Mouse (Mus musculus) MEL (cell line): ENCODE data around the gene Cltb. TPM values are rescaled to one million over a fixed set of nuclear protein-coding genes. Genes with fewer than 3 reads are reported as not detected.

Experiments
- DNase-seq: peaks from one replicate; pipeline ENCODE4 v3.0.0; 2011; ENCODE audit warnings: low read depth, low spot score
- H3K27ac ChIP-seq: 2 replicates; pipeline ENCODE4 v1.5.1; 2012; ENCODE audit warnings: low read depth, mild to moderate bottlenecking, control low read depth, low read length, moderate library complexity; ENCODE audit not compliant: control insufficient read depth
- H3K27me3 ChIP-seq, 2 experiments: fragments of 150-350 bp in 1 of 2; sonication (generic) in 1 of 2; 2 replicates each; pipeline ENCODE4 v1.6.1; 2012; ENCODE audit warnings: low read length in 2 of 2, mild to moderate bottlenecking in 2 of 2, improper control_type of control experiment in 1 of 2, moderate library complexity in 1 of 2; ENCODE audit not compliant: insufficient read depth in 2 of 2, control insufficient read depth in 1 of 2
- H3K36me3 ChIP-seq, 2 experiments: 2 replicates each; pipeline ENCODE4 v1.6.1; 2012 to 2014; ENCODE audit warnings: low read length in 2 of 2, improper control_type of control experiment in 1 of 2, inconsistent platforms in 1 of 2, mild to moderate bottlenecking in 1 of 2; ENCODE audit not compliant: insufficient read depth in 2 of 2, control insufficient read depth in 1 of 2
- H3K4me1 ChIP-seq, 2 experiments: fragments of 150-350 bp in 1 of 2; sonication (generic) in 1 of 2; 2 replicates each; pipeline ENCODE4 v1.6.1; 2012; ENCODE audit warnings: low read length in 2 of 2, improper control_type of control experiment in 1 of 2, mild to moderate bottlenecking in 1 of 2; ENCODE audit not compliant: insufficient read depth in 2 of 2, control insufficient read depth in 1 of 2
- H3K4me3 ChIP-seq, 2 experiments: fragments of 150-350 bp in 1 of 2; sonication (generic) in 1 of 2; 2 replicates each; pipeline ENCODE4 v1.5.1; 2012; ENCODE audit warnings: low read depth in 2 of 2, low read length in 2 of 2, mild to moderate bottlenecking in 2 of 2, moderate library complexity in 2 of 2, control low read depth in 1 of 2, improper control_type of control experiment in 1 of 2; ENCODE audit not compliant: control insufficient read depth in 1 of 2, insufficient read depth in 1 of 2
- H3K79me2 ChIP-seq: 2 replicates; pipeline ENCODE4 v1.6.1; 2012; ENCODE audit warnings: mild to moderate bottlenecking, low read length, moderate library complexity; ENCODE audit not compliant: control insufficient read depth, poor library complexity, insufficient read depth
- H3K9ac ChIP-seq: 2 replicates; pipeline ENCODE4 v1.6.1; 2012; ENCODE audit warnings: low read depth, mild to moderate bottlenecking, control low read depth, low read length, moderate library complexity; ENCODE audit not compliant: control insufficient read depth, poor library complexity, severe bottlenecking
- H3K9me3 ChIP-seq: fragments of 150-350 bp; sonication (generic); replicated peaks from 2 replicates; pipeline ENCODE4 v1.6.1; 2012; ENCODE audit warnings: mild to moderate bottlenecking, low read length, improper control_type of control experiment, moderate library complexity; ENCODE audit not compliant: insufficient read depth
- BHLHE40 ChIP-seq: IDR thresholded peaks from 2 replicates; pipeline ENCODE4 v1.6.1; 2012; ENCODE audit warnings: low read depth, mild to moderate bottlenecking, inconsistent platforms, low read length, improper control_type of control experiment, borderline replicate concordance
- E2F4 ChIP-seq: IDR thresholded peaks from 2 replicates; pipeline ENCODE4 v1.6.1; 2011; ENCODE audit warnings: low read depth, low read length, improper control_type of control experiment, borderline replicate concordance
- ELF1 ChIP-seq: IDR thresholded peaks from 2 replicates; pipeline ENCODE4 v1.6.1; 2014; ENCODE audit warnings: low read depth, mild to moderate bottlenecking, inconsistent platforms, low read length, improper control_type of control experiment, moderate library complexity
- EP300 ChIP-seq, 2 experiments: IDR thresholded peaks; 2 replicates each; pipeline ENCODE4 v1.6.1; 2011; ENCODE audit warnings: improper control_type of control experiment in 2 of 2, low read length in 2 of 2, low read depth in 1 of 2, mild to moderate bottlenecking in 1 of 2
- ETS1 ChIP-seq: IDR thresholded peaks from 2 replicates; pipeline ENCODE4 v1.6.1; 2012; ENCODE audit warnings: low read depth, mild to moderate bottlenecking, inconsistent platforms, low read length, improper control_type of control experiment, moderate library complexity
- GABPA ChIP-seq: IDR thresholded peaks from 2 replicates; pipeline ENCODE4 v1.6.1; 2012; ENCODE audit warnings: low read depth, mild to moderate bottlenecking, inconsistent platforms, low read length, improper control_type of control experiment, moderate library complexity
- HCFC1 ChIP-seq: IDR thresholded peaks from 2 replicates; pipeline ENCODE4 v1.6.1; 2012; ENCODE audit warnings: low read depth, mild to moderate bottlenecking, inconsistent platforms, low read length, improper control_type of control experiment, moderate library complexity
- JUND ChIP-seq: IDR thresholded peaks from 2 replicates; pipeline ENCODE4 v1.6.1; 2011; ENCODE audit warnings: low read depth, mild to moderate bottlenecking, improper control_type of control experiment, low read length
- MEF2A ChIP-seq: IDR thresholded peaks from 2 replicates; pipeline ENCODE4 v1.6.1; 2014; ENCODE audit warnings: low read depth, mild to moderate bottlenecking, inconsistent platforms, low read length, improper control_type of control experiment; ENCODE audit not compliant: poor library complexity, insufficient replicate concordance, severe bottlenecking; ENCODE audit errors: extremely low read depth
- MXI1 ChIP-seq: IDR thresholded peaks from 2 replicates; pipeline ENCODE4 v1.6.1; 2011; ENCODE audit warnings: mild to moderate bottlenecking, low read depth, low read length, improper control_type of control experiment
- MYB ChIP-seq: IDR thresholded peaks from 2 replicates; pipeline ENCODE4 v1.6.1; 2011; ENCODE audit warnings: mild to moderate bottlenecking, low read depth, low read length, improper control_type of control experiment
- NELFE ChIP-seq: IDR thresholded peaks from 2 replicates; pipeline ENCODE4 v1.6.1; 2011; ENCODE audit warnings: low read depth, low read length, improper control_type of control experiment
- POLR2A ChIP-seq, 2 experiments: IDR thresholded peaks; 2 replicates each; pipeline ENCODE4 v1.6.1; 2011 to 2012; ENCODE audit warnings: low read length in 2 of 2, mild to moderate bottlenecking in 2 of 2, control low read depth in 1 of 2, improper control_type of control experiment in 1 of 2, low read depth in 1 of 2, moderate library complexity in 1 of 2; ENCODE audit not compliant: control insufficient read depth in 1 of 2, insufficient read depth in 1 of 2, poor library complexity in 1 of 2
- POLR2AphosphoS2 ChIP-seq: IDR thresholded peaks from 2 replicates; pipeline ENCODE4 v1.6.1; 2011; ENCODE audit warnings: low read length, improper control_type of control experiment
- POLR2AphosphoS5 ChIP-seq: IDR thresholded peaks from 2 replicates; pipeline ENCODE4 v1.6.1; 2012; ENCODE audit warnings: low read depth, borderline replicate concordance, mild to moderate bottlenecking, inconsistent platforms, low read length, moderate library complexity, mixed read lengths
- RAD21 ChIP-seq: IDR thresholded peaks from 2 replicates; pipeline ENCODE4 v1.6.1; 2011; ENCODE audit warnings: mild to moderate bottlenecking, low read depth, low read length, improper control_type of control experiment
- SIN3A ChIP-seq: IDR thresholded peaks from 2 replicates; pipeline ENCODE4 v1.6.1; 2012; ENCODE audit warnings: low read length, improper control_type of control experiment, inconsistent platforms
- TBP ChIP-seq: IDR thresholded peaks from 2 replicates; pipeline ENCODE4 v1.8.0; 2011; ENCODE audit warnings: low read depth, low read length, improper control_type of control experiment
- TCF12 ChIP-seq: IDR thresholded peaks from 2 replicates; pipeline ENCODE4 v1.6.1; 2014; ENCODE audit warnings: low read depth, mild to moderate bottlenecking, inconsistent platforms, low read length, improper control_type of control experiment, moderate library complexity
- UBTF ChIP-seq: IDR thresholded peaks from 2 replicates; pipeline ENCODE4 v1.6.1; 2012; ENCODE audit warnings: low read depth, mild to moderate bottlenecking, inconsistent platforms, low read length, improper control_type of control experiment, moderate library complexity, borderline replicate concordance; ENCODE audit not compliant: insufficient read depth
- USF1 ChIP-seq: IDR thresholded peaks from 2 replicates; pipeline ENCODE4 v1.6.1; 2014; ENCODE audit warnings: low read depth, mild to moderate bottlenecking, inconsistent platforms, low read length, improper control_type of control experiment, moderate library complexity
- ZMIZ1 ChIP-seq: IDR thresholded peaks from 2 replicates; pipeline ENCODE4 v1.6.1; 2012; ENCODE audit warnings: low read depth, mild to moderate bottlenecking, inconsistent platforms, low read length, improper control_type of control experiment, moderate library complexity
- ZNF384 ChIP-seq: IDR thresholded peaks from 2 replicates; pipeline ENCODE4 v1.6.1; 2012; ENCODE audit warnings: low read depth, mild to moderate bottlenecking, inconsistent platforms, low read length, improper control_type of control experiment
- polyA plus RNA-seq, 2 experiments: library from polyadenylated mRNA; stranded (reverse) in 1 of 2; unstranded in 1 of 2; fragments of >175 nt in 1 of 2; fragments of >200 nt in 1 of 2; gene quantifications; 2 replicates each; pipeline versions ENCODE4 v1.2.1 to v1.2.4; 2012; ENCODE audit warnings: low replicate concordance in 2 of 2, low read depth in 1 of 2; ENCODE audit not compliant: insufficient read length in 2 of 2, insufficient read depth in 1 of 2, missing spikeins in 1 of 2
- total RNA-seq: library from RNA; depleted of rRNA; stranded (reverse); fragments of 300-350 nt; gene quantifications from 2 replicates; pipeline ENCODE4 v1.2.3, GENCODE M21; 2012

Gene Cltb
- total and polyA plus RNA-seq, 3 experiments: 23.5 to 59.9 TPM; not detected in 1

DNA sequence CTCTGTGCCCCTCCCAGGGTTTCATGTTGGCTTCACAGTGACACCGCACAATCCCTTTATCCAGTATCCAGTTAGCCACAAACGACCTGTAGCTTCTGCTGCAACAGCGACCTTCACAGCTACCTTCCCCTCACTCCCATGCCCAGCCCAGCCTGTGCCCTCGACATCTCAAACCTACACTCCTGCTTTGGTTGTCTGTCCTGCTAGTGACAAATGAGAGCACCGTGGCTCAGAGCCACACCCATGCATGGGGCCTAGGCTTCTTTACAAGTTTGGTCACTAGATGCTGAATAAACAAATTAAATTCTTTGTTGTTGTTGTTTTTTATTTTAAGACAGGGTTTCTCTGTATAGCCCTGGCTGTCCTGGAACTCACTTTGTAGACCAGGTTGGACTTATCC lies 3.9 kb downstream of the Cltb start:
- H3K9me3 ChIP-seq: no peaks in the 10 kb centered on the region
- no peaks in the 10 kb centered on the region for H3K36me3 ChIP-seq
- H3K27me3 ChIP-seq: no peaks in the 10 kb centered on the region
- H3K9ac ChIP-seq: no peak overlapping the region
- peaks cover 3% of the 10 kb centered on the region; the same call in 1 of the 2 replicates for H3K79me2 ChIP-seq
- TF ChIP-seq TBP (no peak), MEF2A (no peak), POLR2AphosphoS5 (no peak), JUND (no peak), EP300 (IDR thresholded peaks at IDR 0.05; ENCODE audit: low read depth in 1 of 2, low read length in 2 of 2) (no peak), ETS1 (no peak), GABPA (no peak), MYB (no peak), UBTF (no peak), ZMIZ1 (no peak), USF1 (no peak), HCFC1 (no peak), SIN3A (no peak), E2F4 (no peak), POLR2AphosphoS2 (no peak)
- H3K4me3 ChIP-seq: no peak overlapping the region
- H3K4me1 ChIP-seq: peaks cover 0 to 5% of the 10 kb centered on the region in 2 experiments; a peak in 2 of 4 replicates
- H3K27ac ChIP-seq: no peak overlapping the region
- no peak for DNase-seq

DNA sequence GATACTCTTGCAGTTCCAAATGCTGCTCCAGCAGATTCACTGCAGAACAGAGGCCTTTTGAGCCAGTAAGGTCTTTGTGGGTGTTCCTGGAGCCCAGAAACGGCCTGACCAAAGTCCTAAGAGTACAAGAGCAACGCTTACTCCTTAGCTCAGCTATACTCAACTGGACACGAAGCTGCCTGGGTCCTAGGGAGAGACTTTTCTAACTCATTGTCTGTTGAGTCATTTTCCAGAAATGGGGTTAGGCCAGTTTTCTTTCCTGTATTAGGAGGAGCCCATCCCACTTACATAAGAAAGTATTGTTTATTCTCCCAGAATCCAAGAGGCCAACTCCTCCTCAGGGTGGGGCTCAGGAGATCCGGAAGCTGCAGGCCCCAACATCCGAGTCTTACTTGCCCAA lies 5.7 kb downstream of the Cltb start:
- TF ChIP-seq POLR2A (IDR thresholded peaks at IDR 0.05; ENCODE audit: control insufficient read depth in 1 of 2, insufficient read depth in 1 of 2, low read depth in 1 of 2, low read length in 2 of 2, poor library complexity in 1 of 2) (no peak), JUND (no peak), NELFE (no peak), HCFC1 (no peak), ZNF384 (no peak), MXI1 (no peak), TBP (no peak), BHLHE40 (no peak), TCF12 (no peak), MYB (no peak), RAD21 (no peak), ELF1 (no peak)
- no peak overlapping the region for H3K4me3 ChIP-seq
- DNase-seq: no peak
- peaks cover 0 to 3% of the 10 kb centered on the region in 2 experiments; a peak in 2 of 4 replicates for H3K4me1 ChIP-seq
- H3K9me3 ChIP-seq: no peaks in the 10 kb centered on the region
- no peak overlapping the region for H3K27ac ChIP-seq
- H3K27me3 ChIP-seq: no peaks in the 10 kb centered on the region
- no peaks in the 10 kb centered on the region for H3K79me2 ChIP-seq
- peaks cover 0 to 1% of the 10 kb centered on the region in 2 experiments; a peak in 1 of 4 replicates for H3K36me3 ChIP-seq
- no peak overlapping the region for H3K9ac ChIP-seq
